1 mouse cellular context compared by ENCODE assay signal in the genomic region with DNA sequence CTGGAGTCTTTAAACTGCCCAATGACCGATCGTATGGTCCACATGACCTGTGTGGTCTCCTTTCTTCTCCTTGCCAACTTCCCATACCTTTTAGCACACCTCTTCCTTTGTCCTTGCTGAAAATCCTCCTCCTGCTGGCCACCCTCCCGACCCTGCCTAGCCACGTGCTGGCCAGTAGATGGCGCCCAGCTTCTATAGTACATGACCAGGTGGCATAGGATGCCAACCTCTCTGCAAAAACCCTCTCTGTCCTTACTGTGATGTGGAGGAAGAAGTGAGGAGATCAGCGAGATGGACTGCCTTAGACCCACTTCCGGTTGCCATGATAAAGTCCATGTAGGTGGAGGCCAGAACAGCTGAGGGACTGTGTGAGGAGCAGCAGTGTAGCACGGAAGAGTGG.
TF ChIP-seq lines count a peak whose summit lies in the region.

No protein-coding gene starts in this region.

TF ChIP-seq in CH12.LX, 34 proteins besides CTCF, POLR2A, EP300 and RAD21 (continued from another document):
- TF ChIP-seq TBP (conservative IDR thresholded peaks at IDR 0.05; ENCODE audit: low read depth, low read length) (no peak), ETS1 (conservative IDR thresholded peaks at IDR 0.05; ENCODE audit: low read depth, low read length) (no peak), PAX5 (IDR thresholded peaks at IDR 0.05; ENCODE audit: low read length) (no peak), SIN3A (IDR thresholded peaks at IDR 0.05; ENCODE audit: low read length) (no peak)
